Mouse (Mus musculus) spleen, adult 2 months (tissue): ENCODE data around the gene Hist1h4h. TPM values are rescaled to one million over a fixed set of nuclear protein-coding genes. Genes with fewer than 3 reads are reported as not detected.

ENCODE experiments used
- DNase-seq, 2 experiments: peaks; one replicate each; pipeline versions ENCODE4 v3.0.0 to v3.0.0-alpha.2; 2012 to 2021; ENCODE audit warnings: low spot score in 2 of 2, low read depth in 1 of 2
- H3K27ac ChIP-seq: fragments of 200-500 bp; 2 replicates; pipeline ENCODE4 v1.5.1; 2012; ENCODE audit warnings: low read length, inconsistent platforms; ENCODE audit not compliant: insufficient read depth
- H3K27me3 ChIP-seq: fragments of 200-500 bp; 2 replicates; pipeline ENCODE4 v1.6.1; 2012; ENCODE audit warnings: mild to moderate bottlenecking, moderate library complexity, low read length, inconsistent platforms; ENCODE audit not compliant: control insufficient read depth, insufficient read depth
- H3K36me3 ChIP-seq: fragments of 200-500 bp; 2 replicates; pipeline ENCODE4 v1.6.1; 2012; ENCODE audit warnings: mild to moderate bottlenecking, low read length, inconsistent platforms; ENCODE audit not compliant: control insufficient read depth, insufficient read depth
- H3K4me1 ChIP-seq: fragments of 200-500 bp; 2 replicates; pipeline ENCODE4 v1.6.1; 2011; ENCODE audit warnings: inconsistent platforms; ENCODE audit not compliant: control insufficient read depth, insufficient read depth, insufficient read length
- H3K4me3 ChIP-seq: fragments of 200-500 bp; 2 replicates; pipeline ENCODE4 v1.5.1; 2011; ENCODE audit warnings: mild to moderate bottlenecking, inconsistent platforms; ENCODE audit not compliant: insufficient read depth, insufficient read length; ENCODE audit errors: extremely low read depth
- CTCF ChIP-seq: fragments of 200-500 bp; IDR thresholded peaks from 2 replicates; pipeline ENCODE4 v1.5.1; 2011; ENCODE audit warnings: mild to moderate bottlenecking, inconsistent platforms; ENCODE audit not compliant: insufficient read depth, insufficient read length, insufficient replicate concordance; ENCODE audit errors: extremely low read depth
- POLR2A ChIP-seq: fragments of 200-500 bp; IDR thresholded peaks from 2 replicates; pipeline ENCODE4 v1.6.1; 2011; ENCODE audit warnings: low read depth, low read length, inconsistent platforms
- WGBS: fragments of 180-500 bp; shearing (Covaris S2); methylation state at CpG from one replicate; pipeline ENCODE4 v1.1.7; 2018; 5-methylcytosine and 5-hydroxymethylcytosine counted together
- polyA plus RNA-seq: library from polyadenylated mRNA; depleted of rRNA; stranded (reverse); fragments of >200 nt; gene quantifications from 2 replicates; pipeline ENCODE4 v1.2.3, GENCODE M21; 2012; rRNA removed

The Hist1h4h gene
- polyA plus RNA-seq = 26.5 and 53.6 TPM in 2 replicates

GRCm38 (mm10) chr13:23530901-23531875, at the start of gene Hist1h4h:
Gene Hist1h4h (plus strand): TSS chr13:23531050.
- H3K4me3 ChIP-seq = peak within 1 kb of the TSS; percentile 59
- peaks cover 3% of the 10 kb centered on the region; the same call in 1 of the 2 replicates for H3K4me1 ChIP-seq
- peak within 1 kb of the TSS; percentile 86 for H3K27ac ChIP-seq
- no peaks in the 10 kb centered on the region for H3K36me3 ChIP-seq
- WGBS = under 1% methylated on average over 66 of the region's 70 CpGs
- TF ChIP-seq POLR2A (peak; percentile 99), CTCF (no peak)
- DNase-seq = peak; percentile 91 to 93
- H3K27me3 ChIP-seq = no peaks in the 10 kb centered on the region

DNA sequence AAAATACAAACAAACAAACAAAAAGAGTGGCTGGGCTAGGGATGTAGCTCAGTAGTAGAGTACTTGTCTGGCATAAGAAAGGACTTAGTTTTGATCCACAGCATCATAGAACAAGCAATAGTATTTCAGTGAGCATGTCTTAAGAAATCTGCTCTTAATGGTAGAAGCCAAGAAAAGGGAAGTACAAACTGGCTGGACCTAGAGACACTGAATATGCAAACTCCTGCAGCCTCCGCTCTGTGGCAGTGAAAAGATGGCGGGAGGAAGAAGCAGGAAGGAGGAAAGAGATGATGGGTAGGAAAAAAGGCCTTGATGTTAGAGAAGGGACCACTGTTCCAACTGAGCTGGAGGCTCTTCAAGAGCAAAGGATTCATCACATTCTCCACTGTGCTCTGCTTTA, 47.7 kb upstream of the Hist1h4h start:
- WGBS = 78% methylated on average over 2 of the region's 2 CpGs
- no peaks in the 10 kb centered on the region for H3K27me3 ChIP-seq
- H3K27ac ChIP-seq = no peak overlapping the region
- DNase-seq = no peak
- peaks cover 2% of the 10 kb centered on the region; the same call in 1 of the 2 replicates for H3K4me1 ChIP-seq
- no peaks in the 10 kb centered on the region for H3K36me3 ChIP-seq
- no peak overlapping the region for H3K4me3 ChIP-seq
- TF ChIP-seq POLR2A = no peak
- TF ChIP-seq CTCF = no peak

GRCm38 (mm10) chr13:23485271-23485670, 45.6 kb upstream of the Hist1h4h start:
- H3K36me3 ChIP-seq = no peaks in the 10 kb centered on the region
- 38% methylated on average over 5 of the region's 5 CpGs for WGBS
- H3K27ac ChIP-seq = no peak overlapping the region
- H3K4me3 ChIP-seq = no peak overlapping the region
- no peak for TF ChIP-seq CTCF
- TF ChIP-seq POLR2A = no peak
- DNase-seq = no peak
- no peaks in the 10 kb centered on the region for H3K27me3 ChIP-seq
- peaks cover 7% of the 10 kb centered on the region; the same call in 1 of the 2 replicates for H3K4me1 ChIP-seq

GRCm38 (mm10) chr13:23488400-23489322, 42.2 kb upstream of the Hist1h4h start, which contains the start of gene Btn2a2:
Gene Btn2a2 (minus strand): TSS chr13:23488857.
- TF ChIP-seq POLR2A = no peak
- TF ChIP-seq CTCF = no peak
- Histone ChIP-seq H3K4me3 (peak within 1 kb of the TSS; percentile 41), H3K27ac (no peak within 1 kb of the TSS)

DNA sequence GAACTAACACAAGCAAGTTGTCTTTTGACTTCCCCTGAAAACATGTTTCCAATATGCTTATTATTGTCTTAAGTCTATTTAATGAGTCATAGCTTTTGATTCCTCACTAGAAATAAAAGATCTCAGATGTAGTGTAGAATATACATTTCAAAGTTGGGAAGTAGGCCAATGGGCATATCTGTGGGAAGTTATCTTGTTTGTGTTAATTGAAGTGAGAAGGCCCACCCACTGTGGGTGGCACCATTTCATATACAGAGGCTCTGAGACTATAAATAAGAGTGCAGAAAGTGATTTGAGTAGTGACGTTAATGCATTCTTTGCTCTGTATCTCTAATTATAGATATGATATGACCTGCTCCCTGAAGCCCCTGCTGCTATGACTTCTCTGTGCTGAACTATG, 40.0 kb upstream of the Hist1h4h start:
- TF ChIP-seq POLR2A (no peak), CTCF (no peak)
- H3K4me1 ChIP-seq = peaks cover 7% of the 10 kb centered on the region; the same call in 1 of the 2 replicates
- H3K4me3 ChIP-seq = no peak overlapping the region
- H3K36me3 ChIP-seq = no peaks in the 10 kb centered on the region
- H3K27ac ChIP-seq = no peak overlapping the region
- WGBS = 72% methylated on average over 1 of the region's 1 CpGs
- no peaks in the 10 kb centered on the region for H3K27me3 ChIP-seq
- no peak for DNase-seq

More at GRCm38 (mm10) chr13:23488400-23489322, 42.2 kb upstream of the Hist1h4h start, which contains the start of gene Btn2a2:
- WGBS = 17% methylated on average over 14 of the region's 14 CpGs
- Histone ChIP-seq H3K36me3 (no peaks in the 10 kb centered on the region), H3K4me1 (peaks cover 7% of the 10 kb centered on the region; the same call in 1 of the 2 replicates), H3K27me3 (no peaks in the 10 kb centered on the region)
- DNase-seq = peak; percentile 43 to 56

- DNase-seq = no peak
- no peaks in the 10 kb centered on the region for H3K27me3 ChIP-seq
- H3K27ac ChIP-seq = no peak overlapping the region
- TF ChIP-seq CTCF (no peak), POLR2A (no peak)
- H3K4me1 ChIP-seq = peaks cover 7% of the 10 kb centered on the region; the same call in 1 of the 2 replicates
- no peak overlapping the region for H3K4me3 ChIP-seq
- 55% methylated on average over 1 of the region's 1 CpGs for WGBS
- H3K36me3 ChIP-seq = no peaks in the 10 kb centered on the region
These were observed 39.6 kb upstream of the Hist1h4h start for GRCm38 (mm10) chr13:23491263-23491662.
